Mouse (Mus musculus): ENCODE measurements around the gene Plod1. TPM values are rescaled to one million over a fixed set of nuclear protein-coding genes. Genes with fewer than 3 reads are reported as not detected.

Gene Plod1
- polyA plus RNA-seq, 1 experiment: 24.8 TPM

DNA sequence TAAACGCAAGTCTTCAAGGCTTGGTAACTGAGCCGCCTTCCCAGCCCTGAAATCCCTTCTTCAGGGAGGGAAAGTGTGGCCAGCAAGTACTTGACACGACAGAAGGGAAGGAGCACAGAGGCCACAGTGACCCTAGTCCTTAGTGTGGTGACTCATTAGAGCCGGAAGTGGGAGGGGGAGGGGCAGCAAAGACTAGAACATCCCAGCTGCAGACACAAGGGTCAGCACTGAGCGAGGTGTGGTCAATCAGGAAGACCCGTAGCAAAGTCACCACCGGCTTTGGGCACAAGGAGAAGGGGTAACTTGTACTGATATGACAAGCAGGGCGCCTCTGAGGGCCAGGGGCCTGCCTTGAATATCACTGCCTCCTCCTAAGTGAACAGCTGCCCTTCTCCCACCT lies 8.9 kb downstream of the Plod1 start:
- H3K4me3 ChIP-seq (ENCODE audit: insufficient read depth, low read depth, low read length): no peak overlapping the region
- peak overlapping the region; percentile 61; the same call in 1 of the 2 replicates for H3K27ac ChIP-seq (replicated peaks; ENCODE audit: low read depth, low read length)
- H3K4me1 ChIP-seq (ENCODE audit: control insufficient read depth, insufficient read depth, insufficient read length, low read length): no peaks in the 10 kb centered on the region; the same call in 1 of the 2 replicates

DNA sequence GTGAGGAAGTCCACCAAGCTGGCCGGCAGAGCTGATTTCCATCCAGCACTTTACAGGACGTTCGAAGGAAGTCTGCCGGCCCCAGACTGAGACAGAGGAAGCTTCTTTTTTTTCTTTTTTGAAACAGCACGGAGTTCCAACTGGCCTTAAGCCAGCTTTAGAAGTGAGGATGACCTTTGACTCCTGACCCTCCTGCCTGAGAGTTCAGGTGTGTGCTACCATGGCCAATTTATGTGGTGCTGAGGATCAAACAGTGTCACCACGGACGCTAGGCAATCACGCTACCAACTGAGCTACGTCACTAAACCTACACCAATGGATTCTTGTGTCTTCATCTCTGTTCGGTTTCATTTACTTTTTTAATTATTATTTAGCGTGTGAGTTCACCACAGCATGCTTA lies 14.2 kb downstream of the Plod1 start:
- Histone ChIP-seq H3K27ac (replicated peaks; ENCODE audit: low read depth, low read length) (peak overlapping the region; percentile 31; the same call in 1 of the 2 replicates), H3K4me1 (ENCODE audit: control insufficient read depth, insufficient read depth, insufficient read length, low read length) (no peaks in the 10 kb centered on the region; the same call in 1 of the 2 replicates)

DNA sequence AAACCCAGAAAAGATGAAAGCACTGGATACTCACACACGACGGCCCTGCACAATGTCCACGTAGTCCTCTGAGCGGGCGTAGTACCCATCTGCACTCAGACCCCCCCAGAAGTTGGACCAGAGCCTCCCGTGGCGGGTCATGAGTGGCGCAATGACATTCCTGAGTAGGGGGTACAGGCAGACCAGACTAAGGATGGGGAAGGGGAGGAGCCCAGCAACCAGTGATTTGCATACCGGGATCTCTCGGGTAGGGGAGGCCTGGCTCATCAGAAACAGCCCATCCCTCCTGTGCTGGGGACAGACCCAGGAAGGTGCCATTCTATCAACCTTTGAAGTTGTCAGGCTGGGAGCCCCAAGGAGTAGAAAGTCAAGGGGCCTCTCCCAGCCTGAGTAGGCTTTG lies 15.6 kb downstream of the Plod1 start:
- no peaks in the 10 kb centered on the region; the same call in 1 of the 2 replicates for H3K4me1 ChIP-seq (ENCODE audit: control insufficient read depth, insufficient read depth, insufficient read length, low read length)
- H3K4me3 ChIP-seq (ENCODE audit: insufficient read depth, low read depth, low read length): no peak overlapping the region
- H3K27ac ChIP-seq (replicated peaks; ENCODE audit: low read depth, low read length): no peak overlapping the region

More for the DNA sequence above, 14.2 kb downstream of the Plod1 start:
- H3K4me3 ChIP-seq (ENCODE audit: insufficient read depth, low read depth, low read length): no peak overlapping the region

DNA sequence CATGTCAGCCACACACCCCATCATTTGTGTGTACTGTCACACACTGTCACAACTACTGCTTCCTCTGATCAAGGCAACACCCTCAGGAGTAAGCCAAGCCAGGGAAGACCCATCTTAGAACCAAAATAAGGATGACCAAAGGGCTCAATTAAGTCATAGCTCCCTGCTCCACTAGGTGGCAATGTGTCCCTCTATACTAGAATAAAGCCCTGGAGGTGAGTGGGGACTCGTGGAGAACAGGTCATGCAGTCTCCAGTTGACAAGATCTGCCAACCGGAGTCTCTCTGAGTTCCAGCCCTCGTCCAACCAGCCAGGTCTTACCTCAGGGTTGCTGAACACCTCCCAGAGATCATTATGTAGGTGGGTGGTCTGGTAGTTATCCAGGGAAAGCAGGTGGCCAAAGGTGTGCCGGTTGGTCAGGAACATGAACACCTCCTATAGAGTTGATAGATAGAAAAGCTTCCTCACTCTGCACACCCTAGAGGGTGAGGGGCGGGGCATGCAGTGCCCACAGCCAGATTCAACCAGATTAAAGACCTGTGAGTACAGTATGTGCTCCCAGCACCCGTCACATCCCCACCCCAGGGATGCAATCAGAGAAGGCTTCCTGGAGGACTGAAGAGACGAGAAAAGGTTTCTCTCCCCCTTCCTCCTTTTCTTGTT lies 18.0 kb downstream of the Plod1 start:
- H3K4me3 ChIP-seq (ENCODE audit: insufficient read depth, low read depth, low read length): no peak overlapping the region

DNA sequence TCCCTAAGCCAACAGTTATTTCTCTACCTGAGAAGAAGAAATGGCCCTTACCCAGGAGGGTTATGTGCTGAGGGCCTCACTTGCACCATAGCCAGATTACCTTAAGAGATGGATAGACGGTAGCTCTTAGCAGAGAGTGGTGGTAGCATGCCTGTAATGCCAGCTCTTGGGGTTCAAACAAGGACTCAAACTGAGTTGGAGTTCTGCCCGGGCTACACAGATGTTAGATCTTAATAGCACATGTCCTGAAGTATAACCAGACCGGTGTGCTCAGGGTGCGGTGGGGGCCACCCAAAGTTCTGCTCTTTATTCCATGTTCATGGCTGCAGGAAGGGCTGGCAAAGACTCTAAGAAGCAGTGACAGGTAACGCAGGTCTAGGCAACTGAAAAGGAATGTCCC lies 27.1 kb downstream of the Plod1 start:
- Histone ChIP-seq H3K4me3 (ENCODE audit: insufficient read depth, low read depth, low read length) (no peak overlapping the region), H3K4me1 (ENCODE audit: control insufficient read depth, insufficient read depth, insufficient read length, low read length) (peaks cover 2% of the 10 kb centered on the region), H3K27ac (replicated peaks; ENCODE audit: low read depth, low read length) (no peak overlapping the region)

More for the DNA sequence above, 18.0 kb downstream of the Plod1 start:
- Histone ChIP-seq H3K4me1 (ENCODE audit: control insufficient read depth, insufficient read depth, insufficient read length, low read length) (no peaks in the 10 kb centered on the region; the same call in 1 of the 2 replicates), H3K27ac (replicated peaks; ENCODE audit: low read depth, low read length) (no peak overlapping the region)

DNA sequence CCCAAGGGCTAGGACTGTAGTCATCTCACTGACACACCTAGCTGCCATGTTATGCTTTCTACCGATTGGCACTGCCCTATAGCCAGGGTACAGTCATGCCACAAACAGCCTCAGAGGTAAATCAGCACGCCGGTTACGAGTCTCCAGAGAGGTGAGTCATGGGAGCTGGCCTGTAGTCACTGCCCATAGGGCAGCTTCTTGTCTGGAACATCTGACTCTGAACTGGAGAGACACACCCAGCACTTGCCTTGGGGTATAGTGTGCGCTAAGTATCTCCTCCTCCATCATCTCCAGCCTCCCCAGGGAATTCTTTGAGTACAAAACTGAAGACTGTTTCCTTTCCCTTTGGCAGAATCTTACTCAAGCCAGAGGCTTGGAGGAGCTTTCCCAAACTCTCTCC lies 30.3 kb downstream of the Plod1 start:
- Histone ChIP-seq H3K4me3 (ENCODE audit: insufficient read depth, low read depth, low read length) (no peak overlapping the region), H3K4me1 (ENCODE audit: control insufficient read depth, insufficient read depth, insufficient read length, low read length) (peaks cover 5% of the 10 kb centered on the region), H3K27ac (replicated peaks; ENCODE audit: low read depth, low read length) (peak overlapping the region; percentile 67)

DNA sequence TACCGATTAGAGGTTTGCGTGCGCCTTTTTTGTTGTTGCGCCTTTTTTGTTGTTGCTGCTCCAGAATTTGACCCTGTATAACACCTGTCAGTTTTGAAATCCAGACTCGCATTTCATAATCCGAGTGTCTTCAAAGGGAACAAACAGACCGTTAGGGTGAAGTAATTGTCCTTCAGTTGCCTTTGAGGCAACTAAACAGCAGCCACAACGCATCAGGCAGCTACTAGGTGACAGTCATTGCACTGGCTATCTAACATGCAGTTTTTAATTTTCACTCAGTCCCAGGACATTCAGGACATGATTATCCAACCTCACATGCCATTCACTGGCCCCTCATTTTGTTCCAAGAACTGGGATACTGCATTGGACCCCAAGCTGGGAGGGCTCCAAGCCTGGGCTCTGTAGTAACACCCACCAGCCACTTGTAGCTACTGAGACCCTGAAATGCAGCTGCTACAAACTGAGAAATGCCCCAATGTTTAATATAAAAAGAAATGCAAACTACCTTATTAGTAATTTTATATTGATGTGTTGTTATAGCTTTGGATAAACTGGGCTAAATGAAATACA lies 31.4 kb downstream of the Plod1 start:
- H3K27ac ChIP-seq (replicated peaks; ENCODE audit: low read depth, low read length): peak overlapping the region; percentile 67
- peak overlapping the region; percentile 37 for H3K4me3 ChIP-seq (ENCODE audit: insufficient read depth, low read depth, low read length)
- H3K4me1 ChIP-seq (ENCODE audit: control insufficient read depth, insufficient read depth, insufficient read length, low read length): peaks cover 5% of the 10 kb centered on the region

DNA sequence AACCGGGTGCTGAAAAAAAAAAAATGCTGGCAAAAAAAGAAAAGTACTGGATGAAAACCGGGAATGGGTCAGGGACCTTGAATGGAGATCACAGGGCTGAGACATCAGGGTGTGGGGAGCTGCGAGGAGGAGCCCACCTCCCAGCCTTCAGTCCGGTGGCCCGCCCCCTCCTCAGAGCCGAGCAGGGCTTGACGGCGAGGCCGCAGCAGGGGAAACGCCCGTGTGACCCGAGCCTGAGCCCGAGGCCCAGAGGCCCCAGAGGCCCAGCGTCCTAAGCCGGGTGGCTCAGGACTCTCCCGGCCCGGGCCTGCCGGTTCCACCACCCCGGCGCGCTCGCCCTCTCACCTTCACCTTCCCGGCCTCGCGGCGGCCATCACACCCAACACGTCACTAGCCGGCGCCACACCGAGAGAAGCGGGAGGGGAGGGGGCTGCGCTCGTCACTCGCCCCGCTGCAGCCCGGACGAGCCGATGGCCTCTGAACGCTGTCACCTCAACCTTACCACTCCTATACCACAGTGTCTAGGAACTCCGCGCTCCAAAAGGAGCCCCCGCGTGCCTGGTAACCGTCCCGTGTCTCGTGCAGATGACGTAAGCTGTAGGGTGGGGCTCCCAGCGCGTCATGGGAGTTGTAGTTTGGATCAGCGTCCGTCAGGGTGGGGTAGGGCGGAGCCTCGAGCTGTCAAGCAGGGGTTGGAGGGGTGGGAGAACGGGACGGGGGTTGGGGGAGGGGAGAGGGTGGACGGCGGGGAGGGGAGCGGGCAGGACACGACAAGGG lies 32.1 kb downstream of the Plod1 start, which contains the start of gene Mfn2:
Gene Mfn2, minus strand, starts transcription at position 392 of the 777 bp plus-strand sequence.
- peaks cover 5% of the 10 kb centered on the region for H3K4me1 ChIP-seq (ENCODE audit: control insufficient read depth, insufficient read depth, insufficient read length, low read length)
- H3K27ac ChIP-seq (replicated peaks; ENCODE audit: low read depth, low read length): peak within 1 kb of the TSS; percentile 97
- peak within 1 kb of the TSS; percentile 69 for H3K4me3 ChIP-seq (ENCODE audit: insufficient read depth, low read depth, low read length)

DNA sequence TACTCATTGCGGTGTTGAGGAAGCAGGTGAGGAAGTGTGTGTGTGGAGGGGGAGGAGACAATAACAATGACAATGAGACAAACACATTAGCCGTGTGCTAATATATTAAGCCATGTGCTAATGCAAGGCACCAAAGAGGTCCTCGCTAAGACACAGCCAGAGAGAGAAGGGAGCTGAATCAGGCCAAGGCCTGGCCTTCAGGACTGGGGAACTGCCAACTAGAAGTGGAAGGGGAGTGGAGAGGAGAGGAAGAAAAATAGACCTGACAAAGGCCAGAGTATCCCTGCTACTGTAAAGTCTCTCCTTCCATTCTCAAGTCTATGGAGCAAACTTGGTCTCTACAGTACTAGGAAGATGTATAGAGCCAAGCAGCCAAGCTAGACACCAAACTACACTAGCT lies 33.0 kb downstream of the Plod1 start:
- Histone ChIP-seq H3K4me3 (ENCODE audit: insufficient read depth, low read depth, low read length) (peak overlapping the region; percentile 69), H3K4me1 (ENCODE audit: control insufficient read depth, insufficient read depth, insufficient read length, low read length) (peaks cover 6% of the 10 kb centered on the region), H3K27ac (replicated peaks; ENCODE audit: low read depth, low read length) (peak overlapping the region; percentile 97)

DNA sequence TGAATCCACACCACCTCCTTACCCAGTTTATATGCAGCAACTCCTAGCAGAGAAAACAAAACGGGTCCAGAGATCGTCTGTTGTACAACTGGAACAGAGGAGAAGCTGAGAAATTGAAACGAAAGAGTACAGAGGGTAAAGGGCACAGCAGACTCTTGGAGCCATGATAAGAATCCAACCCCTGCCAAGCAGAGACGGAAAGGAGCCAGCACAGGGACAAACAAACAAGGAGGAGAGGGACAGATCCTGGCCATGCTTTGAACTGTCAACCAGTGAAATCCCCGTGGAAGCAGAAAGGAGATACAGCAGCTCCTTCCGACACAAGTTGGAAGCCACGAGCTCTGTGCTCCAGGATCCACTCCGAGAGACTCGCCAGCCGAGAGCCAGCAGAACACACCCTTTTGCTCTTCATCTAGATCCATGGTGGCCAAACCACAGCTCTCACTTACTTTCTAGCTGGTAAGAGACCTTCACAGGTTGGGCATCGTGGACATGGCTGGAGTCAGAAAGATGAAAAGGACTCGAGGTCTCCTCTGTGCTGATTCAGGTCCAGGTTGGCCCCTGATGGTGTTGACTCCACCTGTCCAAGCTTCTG lies 33.6 kb downstream of the Plod1 start:
- Histone ChIP-seq H3K27ac (replicated peaks; ENCODE audit: low read depth, low read length) (peak overlapping the region; percentile 97), H3K4me3 (ENCODE audit: insufficient read depth, low read depth, low read length) (peak overlapping the region; percentile 69), H3K4me1 (ENCODE audit: control insufficient read depth, insufficient read depth, insufficient read length, low read length) (peaks cover 8% of the 10 kb centered on the region)

DNA sequence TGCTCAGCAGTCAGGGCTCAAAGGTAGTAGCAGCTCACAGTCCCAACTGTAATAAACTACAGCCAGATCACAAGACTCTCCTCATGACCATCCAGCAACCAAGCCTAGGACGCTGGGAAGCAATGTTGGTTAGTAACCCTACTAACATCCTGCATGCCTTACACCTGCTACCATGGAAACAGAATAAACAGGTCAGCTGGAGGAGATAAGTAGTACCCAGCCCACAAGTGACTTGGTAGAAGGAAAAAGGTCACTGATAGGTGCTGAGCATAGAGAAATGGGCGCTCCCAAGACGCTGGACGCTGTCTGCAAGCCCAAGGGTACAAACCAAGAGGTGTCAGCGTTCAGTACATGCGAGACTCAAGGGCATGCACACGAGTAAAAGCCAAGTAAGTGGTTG lies 36.1 kb downstream of the Plod1 start:
- H3K4me3 ChIP-seq (ENCODE audit: insufficient read depth, low read depth, low read length): no peak overlapping the region
- H3K4me1 ChIP-seq (ENCODE audit: control insufficient read depth, insufficient read depth, insufficient read length, low read length): peaks cover 12% of the 10 kb centered on the region
- H3K27ac ChIP-seq (replicated peaks; ENCODE audit: low read depth, low read length): no peak overlapping the region; the same call in 1 of the 2 replicates

DNA sequence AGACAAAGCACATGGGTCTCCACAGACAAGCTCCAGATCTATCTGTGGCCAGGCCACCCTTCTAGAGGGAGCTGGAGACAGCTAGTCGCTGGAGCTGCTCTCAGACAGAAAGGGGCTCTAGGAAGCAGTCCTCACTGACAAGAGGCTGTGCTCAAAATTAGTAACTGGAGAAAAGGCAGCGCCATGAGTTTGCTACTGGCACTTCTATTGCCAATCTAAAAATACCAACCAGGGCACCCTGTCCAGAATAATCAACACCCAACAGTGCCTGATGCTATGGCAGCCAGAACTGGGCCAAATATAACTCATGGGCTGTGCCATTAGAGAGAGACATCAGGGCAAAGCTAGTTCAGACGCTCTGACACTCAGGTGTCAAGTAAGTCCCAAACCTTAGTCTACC lies 39.2 kb downstream of the Plod1 start:
- Histone ChIP-seq H3K4me1 (ENCODE audit: control insufficient read depth, insufficient read depth, insufficient read length, low read length) (peaks cover 9% of the 10 kb centered on the region), H3K27ac (replicated peaks; ENCODE audit: low read depth, low read length) (peak overlapping the region; percentile 83), H3K4me3 (ENCODE audit: insufficient read depth, low read depth, low read length) (no peak overlapping the region)

DNA sequence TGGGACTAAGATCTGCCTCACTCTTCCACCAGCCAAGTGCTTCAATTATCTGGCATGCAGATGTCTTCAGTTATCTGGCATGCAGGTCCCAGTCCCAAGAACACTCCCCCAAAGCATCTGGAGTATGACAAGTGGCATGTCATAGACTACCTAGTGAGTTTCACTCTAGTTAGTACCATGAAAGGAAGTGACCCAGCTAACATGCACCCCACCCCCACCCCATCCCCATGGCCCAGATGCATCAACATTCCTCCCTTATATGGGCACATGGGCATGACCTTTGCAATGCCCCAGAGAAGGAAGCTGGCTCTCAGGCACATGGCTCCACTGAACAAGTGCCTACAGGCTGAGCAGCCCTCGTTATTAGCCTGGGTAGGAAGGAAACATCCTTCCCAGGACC lies 40.2 kb downstream of the Plod1 start:
- Histone ChIP-seq H3K4me3 (ENCODE audit: insufficient read depth, low read depth, low read length) (no peak overlapping the region), H3K4me1 (ENCODE audit: control insufficient read depth, insufficient read depth, insufficient read length, low read length) (peaks cover 9% of the 10 kb centered on the region)

DNA sequence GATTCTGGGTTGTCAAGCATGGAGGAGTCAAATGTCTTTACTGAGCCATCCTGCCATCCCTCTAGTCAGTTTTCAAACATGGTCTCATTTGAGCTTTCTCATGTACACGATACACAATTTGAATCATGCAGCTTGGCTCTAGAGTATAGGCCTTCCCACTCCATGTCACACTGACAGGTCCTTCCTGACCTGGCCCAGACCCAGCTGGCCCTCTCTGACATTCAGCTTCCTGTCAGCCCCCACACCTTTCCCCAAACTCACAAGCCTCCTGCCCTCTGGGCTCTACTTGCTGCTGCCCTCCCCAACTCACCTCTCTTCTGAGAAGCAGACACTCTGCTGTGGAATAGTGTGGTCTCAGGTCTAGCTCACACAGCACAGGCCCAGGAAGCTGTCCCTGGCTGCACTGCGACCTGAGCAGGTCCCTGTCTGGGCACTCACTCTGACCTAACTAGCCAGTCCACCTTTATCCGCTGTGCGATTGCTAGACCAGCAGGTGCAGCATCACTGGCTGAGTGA lies 40.7 kb downstream of the Plod1 start:
- Histone ChIP-seq H3K4me1 (ENCODE audit: control insufficient read depth, insufficient read depth, insufficient read length, low read length) (peaks cover 9% of the 10 kb centered on the region), H3K27ac (replicated peaks; ENCODE audit: low read depth, low read length) (peak overlapping the region; percentile 19), H3K4me3 (ENCODE audit: insufficient read depth, low read depth, low read length) (no peak overlapping the region)

More for the DNA sequence above, 40.2 kb downstream of the Plod1 start:
- peak overlapping the region; percentile 83 for H3K27ac ChIP-seq (replicated peaks; ENCODE audit: low read depth, low read length)

DNA sequence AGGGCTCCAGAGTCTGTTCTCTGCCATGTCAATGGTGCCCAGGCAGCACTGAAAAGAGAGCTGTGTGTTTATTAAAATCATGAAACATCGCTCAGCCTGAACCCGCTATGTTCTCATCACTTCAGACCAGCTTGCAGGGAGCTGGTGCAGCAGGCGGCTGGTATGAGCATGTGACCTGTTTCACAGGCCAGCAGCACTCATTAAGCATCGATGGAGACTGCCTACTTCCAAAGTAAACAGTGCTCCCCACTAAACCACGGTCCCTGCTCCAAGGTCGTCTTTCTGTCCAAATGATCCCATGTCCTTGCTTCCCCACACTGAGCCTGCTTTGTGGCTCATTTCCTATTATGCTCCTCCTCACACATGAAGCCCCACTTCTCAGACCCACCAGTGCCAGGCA lies 46.2 kb downstream of the Plod1 start:
- Histone ChIP-seq H3K4me3 (ENCODE audit: insufficient read depth, low read depth, low read length) (no peak overlapping the region), H3K4me1 (ENCODE audit: control insufficient read depth, insufficient read depth, insufficient read length, low read length) (no peaks in the 10 kb centered on the region), H3K27ac (replicated peaks; ENCODE audit: low read depth, low read length) (no peak overlapping the region)

Data from brown adipose tissue, adult 24 weeks (tissue).